Mouse (Mus musculus) gastrocnemius, postnatal 14 days (tissue): ENCODE measurements around the gene Nek11. TPM values are rescaled to one million over a fixed set of nuclear protein-coding genes. Genes with fewer than 3 reads are reported as not detected.

Experiments
- DNase-seq: peaks from one replicate; pipeline ENCODE4 v3.0.0; 2021; ENCODE audit warnings: mixed read lengths
- intact Hi-C: fragments of 180-260 bp; cut with DNase I; formaldehyde crosslinking; loops from one replicate; pipeline ENCODE4 v1.15.1; 2025; ENCODE audit warnings: low total_unique reads
- total RNA-seq, 2 experiments: library from RNA; stranded (reverse); gene quantifications; 2 replicates each; pipeline ENCODE4 v1.2.3; 2021

Gene Nek11
- total RNA-seq, 2 experiments from 2014 or later: 0.24 TPM; not detected in 1

DNA sequence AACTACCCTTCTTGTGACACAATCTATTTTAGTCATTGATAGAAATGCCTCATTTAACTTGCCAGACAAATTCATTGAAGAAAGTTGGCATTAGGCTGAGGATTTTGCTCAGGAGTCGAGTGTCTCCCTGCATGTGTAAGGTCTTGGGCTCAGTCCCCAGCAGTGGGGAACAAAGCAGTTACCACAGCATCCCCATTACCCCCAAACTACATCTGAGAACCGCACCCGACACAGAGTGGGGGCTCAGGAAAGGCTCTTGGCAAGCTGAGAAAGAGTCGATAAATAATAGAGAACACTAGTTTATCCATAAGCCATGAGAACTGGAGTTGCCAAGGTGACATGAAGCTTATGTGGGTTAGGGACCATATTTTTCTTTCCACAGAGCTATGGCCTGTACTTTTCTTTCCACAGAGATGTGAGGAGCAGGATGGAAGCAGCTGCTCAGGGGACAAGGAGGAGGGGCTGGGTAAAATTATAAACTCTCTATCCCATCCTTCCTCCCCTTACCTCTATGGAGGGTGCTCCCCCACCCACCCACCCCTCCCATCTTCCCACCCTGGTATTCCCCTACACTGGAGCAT is 62.8 kb downstream of the Nek11 start:
- intact Hi-C loops: no loop called here
- no peak for DNase-seq

DNA sequence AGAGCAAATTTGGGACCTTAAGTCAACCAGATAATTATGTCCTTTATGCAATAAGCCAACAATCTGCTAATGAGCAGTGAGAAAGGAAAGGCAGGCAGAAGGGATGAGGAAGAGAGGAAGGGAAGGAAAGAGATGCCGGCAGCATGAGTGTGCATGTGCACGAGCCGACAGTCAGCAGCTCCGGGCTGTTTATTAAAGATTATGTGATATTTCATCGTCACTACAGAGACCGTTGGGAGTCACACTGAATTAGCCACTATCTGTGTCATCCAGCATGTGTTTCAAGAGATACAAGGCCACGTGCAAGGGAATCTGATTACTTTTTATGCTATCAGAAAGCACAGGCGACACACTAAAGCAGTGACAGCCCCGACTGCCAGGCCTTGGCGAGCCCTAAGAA is 73.5 kb downstream of the Nek11 start:
- intact Hi-C loops: no loop called here
- no peak for DNase-seq

DNA sequence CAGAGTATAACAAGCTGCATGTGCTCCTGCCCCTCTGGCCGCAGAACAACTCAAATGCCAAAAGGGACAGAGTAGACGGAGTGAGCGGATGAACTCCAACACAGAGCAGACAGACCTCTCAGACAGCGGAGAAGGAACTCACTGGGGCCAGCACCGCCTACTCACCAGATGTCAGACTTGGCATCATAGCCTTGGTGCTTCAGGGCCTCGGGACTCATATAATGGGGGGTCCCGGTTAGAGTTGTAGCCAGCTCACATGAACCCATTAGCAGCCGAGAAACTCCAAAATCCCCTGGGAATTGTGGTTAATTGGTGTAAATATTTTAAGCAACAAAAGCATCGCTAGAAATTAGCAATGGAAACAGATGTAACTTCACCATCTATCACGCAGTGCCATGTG is 82.1 kb downstream of the Nek11 start:
- no peak for DNase-seq
- intact Hi-C loops: no loop called here

DNA sequence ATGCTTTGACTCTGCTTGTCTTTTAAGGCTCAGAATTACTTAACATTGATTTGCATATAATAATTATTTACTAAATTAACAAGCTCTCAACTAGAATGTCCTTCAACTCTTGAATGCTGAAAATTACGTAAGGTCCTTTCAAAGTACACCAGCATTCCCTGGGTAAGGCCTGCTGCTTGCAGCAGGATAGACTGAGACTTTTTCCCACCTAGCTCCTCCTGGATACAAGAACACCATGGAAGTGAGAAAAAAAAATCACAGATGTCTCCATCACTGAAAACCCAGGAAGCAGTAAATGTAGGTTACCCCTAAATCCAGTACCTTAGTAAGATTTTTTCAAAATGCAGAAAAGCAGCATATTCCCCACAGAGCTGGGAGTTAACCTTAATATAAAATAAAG is 82.6 kb downstream of the Nek11 start:
- DNase-seq: no peak
- intact Hi-C loops: no loop called here

DNA sequence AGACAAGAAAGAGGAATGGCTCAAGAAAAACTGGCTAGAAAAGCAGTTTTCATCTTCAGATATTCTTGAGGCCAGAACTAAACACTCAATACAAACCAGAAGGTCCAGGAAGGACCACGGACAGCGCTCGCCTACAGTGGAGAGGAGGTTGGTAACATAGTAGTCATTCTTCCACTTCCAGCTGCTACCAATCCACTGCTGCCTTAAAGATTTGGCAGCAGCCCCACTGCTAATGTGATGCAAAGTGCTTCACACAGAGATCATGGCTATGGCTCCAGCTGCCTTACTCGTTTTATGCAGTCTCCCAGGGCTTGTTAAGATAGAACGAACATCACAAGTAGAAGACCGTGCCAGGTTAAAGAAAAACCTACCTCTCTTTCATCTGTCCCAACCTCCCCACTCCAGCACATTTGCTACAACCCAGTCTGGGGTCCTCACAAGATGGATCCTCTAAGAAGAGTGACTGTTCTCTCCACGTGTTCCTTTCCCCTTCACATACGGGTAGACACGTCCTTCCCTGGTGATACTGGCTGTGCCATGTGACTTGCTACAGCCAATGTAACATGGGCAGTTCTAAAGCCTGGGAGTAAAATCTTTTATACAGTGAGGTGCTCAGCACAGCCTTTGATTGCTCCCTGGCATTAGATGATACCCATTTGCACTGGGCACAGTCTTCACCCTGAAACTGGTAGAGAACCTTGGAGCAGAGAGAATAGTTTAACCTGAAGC is 85.6 kb downstream of the Nek11 start:
- no peak for DNase-seq
- intact Hi-C loops: no loop called here

DNA sequence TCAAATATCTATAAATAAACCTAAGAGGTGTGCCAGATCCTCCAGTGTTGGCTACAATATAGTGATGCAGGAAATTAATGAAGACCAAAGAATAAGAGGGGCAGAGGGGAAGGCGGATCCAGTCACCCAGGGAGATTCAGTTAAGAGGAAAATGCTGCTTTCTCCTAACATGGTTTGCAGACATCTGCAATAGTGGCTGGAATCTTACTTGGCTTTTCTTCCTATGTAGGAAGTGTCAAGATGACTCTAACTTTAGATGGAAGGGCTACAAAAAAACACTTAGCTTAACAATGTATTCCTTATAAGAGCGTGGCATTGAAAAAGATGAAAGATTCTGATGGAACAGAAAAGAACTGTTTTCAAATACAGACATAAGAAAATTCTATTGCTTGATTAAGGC is 89.3 kb downstream of the Nek11 start:
- intact Hi-C loops: no loop called here

DNA sequence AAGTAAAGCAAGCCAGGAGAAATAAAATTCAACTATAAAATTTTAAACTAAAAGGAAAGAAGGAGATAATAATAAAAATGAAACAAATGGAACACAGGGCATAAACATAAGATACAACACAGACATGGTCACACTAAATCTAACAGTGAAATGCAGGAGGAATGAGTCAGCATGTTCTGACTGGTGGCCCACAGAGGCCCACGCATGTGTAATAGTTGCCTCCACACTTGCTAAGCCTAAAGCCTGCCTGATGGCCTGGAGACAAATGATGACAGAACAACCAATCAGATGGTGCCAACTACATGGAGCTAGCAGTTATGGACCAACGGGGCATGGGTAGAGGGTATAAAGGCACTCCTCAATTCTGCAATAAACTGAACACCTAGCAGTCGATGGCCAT is 93.1 kb downstream of the Nek11 start:
- intact Hi-C loops: no loop called here
- no peak for DNase-seq

More for the DNA sequence above, 89.3 kb downstream of the Nek11 start:
- no peak for DNase-seq

DNA sequence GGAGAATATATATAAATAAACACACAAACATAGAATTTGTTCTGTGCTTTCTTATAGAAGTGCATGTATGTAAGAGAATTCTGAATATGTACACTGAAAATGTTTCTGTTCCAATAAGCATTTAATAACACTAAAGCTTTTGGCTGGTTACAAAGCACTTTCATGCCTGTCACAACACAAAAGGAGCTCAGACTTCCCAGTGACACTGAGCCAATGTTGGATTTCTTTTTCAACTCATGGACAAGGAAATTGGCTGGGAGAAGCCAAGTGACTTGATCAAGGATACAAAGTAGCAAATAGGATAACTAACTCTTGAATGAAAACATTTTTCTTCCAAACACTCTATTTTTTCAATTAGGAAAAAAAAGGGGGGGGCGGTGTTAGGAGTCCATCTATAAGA is 93.9 kb downstream of the Nek11 start:
- DNase-seq: no peak
- intact Hi-C loops: no loop called here

DNA sequence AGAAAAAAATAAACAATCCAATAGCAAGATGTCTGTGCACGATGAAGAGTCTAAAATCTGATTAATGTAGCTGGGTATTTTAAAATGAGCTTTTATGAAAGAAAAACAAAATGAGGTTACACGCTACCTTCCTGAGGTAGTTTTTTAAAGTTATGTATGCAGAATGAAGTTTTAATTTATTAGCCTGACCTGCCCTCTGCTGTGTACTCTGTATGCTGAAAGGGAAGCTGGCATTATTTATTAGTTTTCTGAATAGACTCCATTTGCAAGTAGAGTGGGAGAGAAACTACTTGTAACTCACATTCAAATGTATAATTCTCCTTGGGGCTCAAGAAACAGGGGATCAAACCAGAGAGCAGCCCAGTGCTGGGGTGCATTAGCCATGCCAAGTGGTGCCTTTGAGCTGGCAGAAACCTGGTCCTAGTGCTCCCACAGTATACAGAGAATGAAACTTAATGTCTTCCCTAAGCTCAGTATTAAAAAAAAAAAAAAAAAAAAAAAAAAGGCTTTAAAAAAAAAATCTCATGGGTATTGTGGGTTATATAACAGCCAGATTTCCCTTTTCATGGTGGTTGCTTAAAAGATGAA is 94.5 kb downstream of the Nek11 start:
- intact Hi-C loops: no loop called here

DNA sequence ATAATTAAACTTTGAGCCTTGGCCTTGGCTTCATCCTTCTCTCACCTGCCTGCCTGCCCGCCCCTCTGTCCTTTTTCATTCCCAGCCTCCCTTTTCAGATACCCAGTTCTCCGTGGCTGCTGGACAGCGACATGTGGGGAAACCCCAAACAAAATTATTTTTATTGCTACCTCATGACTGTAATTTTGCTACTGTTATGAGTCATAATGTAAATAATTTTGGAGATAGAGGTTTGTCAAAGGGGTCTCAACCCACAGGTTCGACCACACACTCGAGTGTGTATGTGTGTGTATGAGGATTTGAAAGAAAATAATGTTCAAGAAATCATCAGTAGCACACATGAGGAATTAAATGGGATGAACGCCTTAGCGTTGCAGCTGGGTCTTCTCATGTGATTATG is 110.7 kb downstream of the Nek11 start:
- no peak for DNase-seq
- intact Hi-C loops: no loop called here

More for the DNA sequence above, 94.5 kb downstream of the Nek11 start:
- no peak for DNase-seq

DNA sequence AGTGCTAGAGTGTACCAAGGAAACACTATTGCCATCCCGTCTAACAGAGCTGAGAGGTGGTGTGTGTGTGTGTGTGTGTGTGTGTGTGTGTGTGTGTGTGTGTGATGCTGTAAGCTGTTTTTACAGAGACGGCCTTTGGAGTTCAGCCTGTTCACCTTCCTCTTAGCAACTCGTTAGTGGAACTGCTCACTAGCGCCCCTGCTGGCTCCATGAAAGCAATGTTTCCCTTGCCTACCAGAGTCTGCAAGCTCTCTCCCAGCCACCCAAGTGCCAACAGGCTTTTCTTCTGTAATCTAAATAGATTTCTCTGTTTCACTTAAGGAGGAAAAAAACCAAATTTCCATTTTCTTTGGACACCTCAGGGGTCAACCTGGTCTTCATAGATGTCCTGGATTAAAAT is 112.6 kb downstream of the Nek11 start:
- peak; percentile 11 for DNase-seq
- intact Hi-C loops: no loop called here

DNA sequence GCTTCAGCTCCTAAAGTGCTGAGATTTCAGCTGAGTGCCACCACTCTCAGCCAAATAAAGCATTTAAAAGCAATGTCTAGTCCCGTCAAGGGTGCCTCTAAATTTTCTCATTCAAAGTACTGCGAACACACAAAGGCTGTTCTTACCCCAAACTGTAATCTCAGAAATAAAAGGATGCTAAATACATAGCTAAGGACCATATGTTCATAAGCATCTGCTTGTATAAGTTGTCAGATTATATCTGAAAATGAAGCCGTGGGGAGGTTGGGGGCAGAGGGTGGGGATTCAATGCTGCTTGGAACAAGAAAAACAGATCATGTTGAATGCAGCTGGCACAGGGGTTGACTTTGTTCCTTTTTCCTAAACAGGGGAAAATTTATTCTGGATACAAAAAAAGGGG is 120.4 kb downstream of the Nek11 start:
- no peak for DNase-seq
- intact Hi-C loops: no loop called here

DNA sequence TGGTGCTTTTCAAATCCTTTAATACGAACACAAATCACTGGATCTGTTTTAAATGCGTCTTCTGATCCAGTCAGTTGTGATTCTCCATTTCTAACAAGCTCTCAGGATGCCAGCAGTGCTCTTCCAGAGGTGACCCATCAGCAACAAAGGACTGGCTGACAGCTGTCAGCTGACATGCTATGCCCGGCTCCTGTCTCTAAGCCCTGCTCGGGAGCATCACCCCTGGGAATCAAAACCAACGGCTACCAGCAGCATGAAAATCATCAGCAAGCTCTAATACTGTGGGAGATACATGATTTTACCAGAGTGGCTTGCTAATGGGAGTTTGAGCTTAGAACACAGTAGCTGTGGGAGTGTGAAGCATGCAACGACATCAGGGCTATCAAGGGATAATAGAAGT is 121.0 kb downstream of the Nek11 start:
- intact Hi-C loops: no loop called here
- no peak for DNase-seq

DNA sequence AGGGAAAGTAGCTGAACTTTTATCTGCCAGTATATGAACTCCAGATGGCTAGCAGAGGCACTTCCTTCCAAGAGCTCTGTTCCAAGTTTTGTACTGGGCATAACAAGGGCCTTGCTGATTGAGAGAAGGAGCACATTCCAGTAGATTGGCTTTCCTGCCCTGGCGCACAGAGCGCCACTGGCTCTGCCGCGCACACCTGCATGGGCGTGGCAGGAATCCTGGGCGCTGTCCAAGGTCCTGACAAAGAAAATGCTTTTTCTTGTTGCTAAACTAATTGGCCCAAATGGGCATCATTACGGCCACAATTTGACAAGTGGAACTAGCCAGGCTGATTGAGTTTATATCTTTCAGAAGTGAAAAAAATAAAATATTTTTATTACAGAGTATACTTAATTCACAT is 123.1 kb downstream of the Nek11 start:
- intact Hi-C loops: no loop called here
- DNase-seq: no peak

DNA sequence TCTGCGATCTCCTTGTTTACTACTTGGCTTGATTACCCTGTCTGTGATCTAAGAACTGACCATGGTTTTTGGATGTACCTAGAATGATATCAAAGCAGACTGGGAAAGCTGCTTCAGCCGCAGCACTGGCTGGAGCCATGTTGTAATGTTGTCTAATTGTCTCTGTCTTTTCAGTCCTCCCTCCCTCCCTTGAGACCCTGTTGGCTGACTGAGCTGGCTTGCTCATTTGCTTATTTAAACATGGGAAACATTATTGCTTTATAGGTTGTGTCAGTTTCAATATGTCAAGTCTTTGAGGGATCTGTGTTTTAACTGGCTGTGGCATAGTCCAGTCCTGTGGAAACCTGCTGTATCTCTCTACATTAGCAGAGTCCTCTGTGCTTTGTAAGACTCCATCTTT is 132.2 kb downstream of the Nek11 start:
- no peak for DNase-seq
- intact Hi-C loops: no loop called here

DNA sequence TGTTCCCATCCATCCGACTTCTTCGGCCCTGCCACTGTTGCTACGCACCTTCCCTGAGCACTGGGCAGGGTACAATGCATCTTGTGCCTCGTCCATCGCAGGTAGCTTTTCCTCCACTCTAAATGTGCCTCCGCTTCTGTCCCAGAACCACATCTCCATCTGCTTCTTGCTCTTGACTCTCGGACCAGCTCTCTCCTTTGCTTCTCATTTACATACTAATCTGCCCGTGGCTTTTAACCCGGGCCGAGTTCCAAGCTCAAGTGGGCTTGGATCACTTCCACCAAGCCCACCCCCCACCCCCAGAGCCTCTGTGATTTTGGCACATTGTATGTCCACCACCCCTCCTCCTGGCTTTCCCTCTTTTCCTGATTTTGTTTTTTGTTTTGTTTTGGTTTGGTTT is 137.7 kb downstream of the Nek11 start:
- intact Hi-C loops: no loop called here
- no peak for DNase-seq

DNA sequence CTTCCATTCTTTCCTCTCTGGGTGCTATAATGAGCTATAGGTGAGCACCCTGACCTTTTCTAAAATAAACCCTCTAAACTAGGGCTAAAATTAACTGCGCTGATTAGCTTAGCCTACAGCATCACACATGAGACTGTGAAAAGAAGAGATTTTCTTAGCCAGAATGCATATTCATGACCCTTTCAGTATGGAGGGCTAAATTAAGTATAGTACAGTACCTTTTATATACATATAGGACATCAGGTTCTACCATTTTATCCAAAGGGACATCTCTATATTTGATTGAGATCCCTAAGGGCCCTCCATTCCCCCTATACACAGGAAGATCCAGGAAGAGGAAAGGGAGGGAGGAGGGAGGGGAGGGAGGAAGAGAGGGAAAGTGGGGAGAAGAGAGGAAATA is 141.2 kb downstream of the Nek11 start:
- no peak for DNase-seq
- intact Hi-C loops: no loop called here

DNA sequence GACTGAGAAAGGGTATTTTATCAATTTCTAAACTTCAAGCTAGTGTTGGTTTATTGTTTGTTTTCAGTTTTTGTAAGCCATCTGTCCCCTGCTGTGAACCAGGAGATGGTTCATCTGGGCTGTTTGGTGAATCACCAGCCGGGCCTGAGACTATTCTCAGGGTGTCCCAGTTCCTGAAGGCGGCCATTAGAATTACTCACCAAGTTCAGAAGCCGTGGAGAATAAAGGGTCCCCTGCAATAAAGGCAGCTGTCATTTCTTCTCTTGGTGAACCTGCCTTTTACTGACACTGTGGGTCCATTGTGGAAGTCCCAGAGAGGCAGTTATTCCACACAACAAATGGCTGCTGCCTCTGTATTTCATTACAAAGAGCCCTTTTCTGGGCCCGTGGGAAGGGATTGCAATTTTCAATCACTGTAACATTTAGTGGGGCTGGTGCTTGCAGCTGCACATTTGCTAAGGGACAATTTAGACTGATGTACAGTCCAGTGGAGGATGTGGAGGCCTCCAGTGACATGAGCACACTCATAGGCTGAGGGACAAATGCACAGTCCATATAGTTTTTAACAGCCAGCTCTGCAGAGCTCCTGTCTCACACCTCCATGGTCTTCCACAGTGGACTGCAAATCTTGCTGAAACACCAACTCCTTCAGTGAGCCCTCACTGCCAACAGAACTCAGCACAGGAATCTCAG is 142.8 kb downstream of the Nek11 start:
- no peak for DNase-seq
- intact Hi-C loops: no loop called here

DNA sequence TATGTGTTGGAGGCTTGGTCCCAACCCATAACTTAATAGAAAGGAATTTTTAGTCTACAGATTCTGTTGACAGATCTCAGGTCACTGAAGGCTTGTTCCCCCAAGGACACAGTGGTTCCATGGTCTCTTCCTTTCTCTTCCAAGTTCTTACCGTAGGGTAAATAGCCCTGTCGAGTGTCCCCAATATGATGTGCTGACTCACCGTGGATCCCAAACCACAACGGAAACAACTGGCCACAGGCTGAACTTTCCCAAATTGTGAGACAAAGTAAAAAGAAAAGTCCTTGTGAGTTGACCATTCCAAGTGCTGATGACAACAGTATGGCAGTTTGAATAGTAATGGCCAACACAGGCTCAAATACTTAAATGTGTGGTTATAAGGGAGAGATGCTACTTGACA is 144.1 kb downstream of the Nek11 start:
- intact Hi-C loops: no loop called here
- DNase-seq: no peak

DNA sequence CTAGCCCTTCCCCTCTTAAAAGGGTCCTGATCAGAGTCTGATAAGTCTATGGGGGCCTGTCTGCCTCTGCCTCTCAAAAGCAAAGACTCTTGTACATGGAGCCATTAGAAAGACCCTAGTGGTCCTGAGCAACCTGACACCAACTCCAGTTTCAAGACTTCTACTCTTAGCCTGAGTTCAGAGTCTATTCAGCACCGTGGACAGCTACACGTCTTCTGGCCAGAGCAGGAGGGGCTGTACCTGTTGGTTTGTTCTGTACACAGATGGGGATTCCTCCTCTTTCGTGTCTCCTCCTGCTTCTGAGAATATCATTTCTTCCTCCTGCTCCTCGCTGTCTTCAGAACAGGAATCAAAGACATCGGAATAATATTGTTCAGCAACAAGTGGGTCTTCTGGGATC is 151.3 kb downstream of the Nek11 start:
- intact Hi-C loops: no loop called here
- DNase-seq: no peak

DNA sequence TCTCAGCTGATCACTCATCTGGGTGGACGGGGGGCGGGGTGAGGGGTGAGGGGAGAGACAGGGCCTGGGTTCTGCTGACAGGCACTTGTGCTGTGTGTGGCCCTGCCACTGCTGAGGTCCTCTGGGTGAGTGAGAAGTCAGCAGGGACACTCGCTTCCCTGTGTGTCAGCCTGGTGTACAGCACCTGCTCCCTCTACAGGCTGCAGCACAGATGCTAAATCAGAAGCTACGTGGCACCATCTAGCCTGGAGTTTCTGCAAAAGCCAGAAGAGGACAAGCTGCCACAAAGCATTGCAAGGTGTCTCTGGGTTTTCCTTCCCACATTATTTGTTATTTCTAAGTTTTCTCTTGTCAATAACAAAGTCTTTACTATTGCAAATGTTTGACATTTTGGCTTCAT is 180.9 kb downstream of the Nek11 start:
- DNase-seq: no peak
- intact Hi-C loops: no loop called here
